Mouse (Mus musculus): ENCODE data around the gene Il25.
"Not testable (repeated sequence)": the region's sequence is repeated elsewhere in the genome, so short reads cannot be mapped to it uniquely, and the experiment has no call there.

The Il25 gene

DNA sequence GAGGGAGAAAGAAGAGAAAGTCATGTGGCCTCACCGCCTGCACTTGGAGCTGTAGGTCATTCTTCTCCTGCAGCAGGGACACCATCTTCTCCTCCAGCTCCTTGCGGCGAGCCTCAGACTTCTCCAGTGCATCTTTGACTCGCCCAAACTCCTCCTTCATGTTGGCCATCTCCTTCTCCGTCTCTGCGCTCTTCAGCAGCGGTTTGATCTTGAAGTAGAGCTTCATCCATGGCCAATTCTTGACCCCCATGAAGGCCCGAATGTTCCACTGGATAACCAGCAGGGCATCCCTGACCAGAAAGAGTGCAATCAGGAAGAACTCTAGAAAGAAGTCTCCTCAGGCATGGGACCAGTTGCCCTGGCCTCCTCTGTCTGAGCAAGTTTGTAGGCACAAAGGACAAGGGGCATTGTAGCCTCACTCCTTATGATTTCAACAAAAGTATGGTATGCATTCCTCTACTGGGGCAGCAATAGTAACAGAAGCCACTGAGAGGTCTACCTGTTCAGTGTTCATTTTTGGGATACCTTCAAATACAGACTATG, 21.2 kb downstream of the Il25 start:
- no peak for DNase-seq (ENCODE audit: low read depth, low spot score)

DNA sequence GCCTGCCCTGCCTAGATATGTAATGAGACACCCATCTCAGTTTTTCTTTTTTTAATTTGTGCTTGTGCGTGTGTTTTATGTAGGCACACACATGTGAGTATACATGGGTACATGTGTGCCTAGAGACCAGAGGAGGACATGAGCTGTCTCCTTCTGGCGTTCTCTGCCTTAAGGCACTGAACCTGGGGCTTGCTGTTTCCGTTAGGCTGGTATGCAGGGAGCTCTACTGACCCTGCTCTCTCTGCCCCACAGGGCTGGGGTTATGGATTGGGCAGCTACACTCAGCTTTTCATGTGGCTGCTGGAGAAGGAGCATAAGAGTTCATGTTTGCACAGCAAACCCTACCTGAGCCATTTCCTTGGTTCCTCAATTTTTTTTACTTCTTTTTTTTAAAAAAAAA, 22.0 kb downstream of the Il25 start:
- no peak for DNase-seq (ENCODE audit: low read depth, low spot score)

DNA sequence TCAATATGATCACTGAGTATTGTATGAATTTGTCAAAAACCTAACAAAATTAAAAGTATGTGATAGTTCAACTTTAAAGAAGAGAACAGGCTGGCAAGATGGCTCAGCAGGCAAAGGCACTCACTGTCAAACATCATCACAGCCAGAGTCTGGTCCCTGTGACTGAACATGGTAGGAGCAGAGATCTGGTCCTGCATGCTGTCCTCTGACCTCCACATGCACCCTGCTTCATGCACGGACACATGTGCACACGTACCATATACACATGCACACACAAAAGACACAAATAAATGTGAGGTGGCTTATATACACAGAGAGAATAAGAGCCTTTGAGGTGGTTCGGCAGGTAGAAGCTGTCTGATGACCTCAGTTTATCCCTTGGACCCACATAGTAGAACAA, 23.0 kb downstream of the Il25 start:
- no peak for DNase-seq (ENCODE audit: low read depth, low spot score)

DNA sequence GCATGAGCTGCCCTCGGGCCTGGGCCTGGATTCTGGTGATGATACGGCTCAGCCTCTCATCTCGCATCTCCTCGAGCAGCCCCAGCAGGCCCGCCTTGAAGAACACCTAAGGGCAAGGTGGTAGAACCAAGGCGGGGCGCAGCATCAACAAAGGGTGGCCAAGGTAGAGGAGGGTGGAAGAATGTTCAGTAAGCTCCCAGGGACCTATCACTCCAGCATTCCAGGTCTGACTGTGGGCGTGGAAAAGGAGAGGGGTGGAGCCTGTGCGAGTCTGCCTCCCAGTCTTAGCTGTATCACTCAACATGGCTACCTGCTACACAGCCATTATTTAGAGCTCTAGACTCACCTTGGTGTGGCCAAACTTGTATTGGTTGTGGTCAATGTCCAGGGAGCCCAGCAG, 24.0 kb downstream of the Il25 start:
- no peak for DNase-seq (ENCODE audit: low read depth, low spot score)

DNA sequence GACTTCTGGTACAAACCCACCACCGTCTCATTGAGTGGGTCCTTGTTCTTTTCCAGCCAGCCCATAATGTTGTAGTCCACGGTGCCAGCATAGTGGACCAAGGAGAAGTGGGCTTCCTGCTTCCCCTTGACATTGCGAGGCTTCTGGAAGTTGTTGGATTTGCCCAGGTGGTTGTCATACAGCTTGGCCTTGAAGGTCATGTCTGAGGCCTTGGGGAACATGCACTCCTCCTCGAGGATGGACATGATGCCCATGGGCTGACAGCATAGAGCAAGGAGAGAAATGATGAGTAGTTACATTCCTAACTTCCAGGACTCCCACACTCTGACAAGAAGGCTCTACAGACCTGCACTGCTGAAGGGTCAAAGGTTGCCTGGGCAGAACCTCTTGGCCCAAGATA, 26.0 kb downstream of the Il25 start:
- no peak for DNase-seq (ENCODE audit: low read depth, low spot score)

DNA sequence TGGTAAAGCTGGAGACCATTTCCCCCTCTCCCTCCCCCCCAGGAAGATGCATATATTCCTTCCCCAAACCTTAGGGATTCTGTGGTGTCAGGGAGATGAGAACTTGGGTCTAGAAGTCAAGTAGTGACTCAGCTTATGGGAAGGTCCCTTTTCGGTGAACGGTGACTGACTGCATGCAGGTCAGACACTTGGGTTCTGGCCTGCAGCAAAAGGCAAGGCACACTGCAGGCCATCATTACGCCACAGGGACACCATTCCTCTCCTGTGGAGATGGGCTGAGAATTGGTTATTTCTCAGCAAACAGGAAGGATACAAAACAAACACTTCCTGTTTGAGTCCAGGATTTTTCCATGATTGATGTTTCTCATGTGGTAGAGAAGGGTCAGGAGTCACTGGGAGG, 26.7 kb downstream of the Il25 start:
- no peak for DNase-seq (ENCODE audit: low read depth, low spot score)

DNA sequence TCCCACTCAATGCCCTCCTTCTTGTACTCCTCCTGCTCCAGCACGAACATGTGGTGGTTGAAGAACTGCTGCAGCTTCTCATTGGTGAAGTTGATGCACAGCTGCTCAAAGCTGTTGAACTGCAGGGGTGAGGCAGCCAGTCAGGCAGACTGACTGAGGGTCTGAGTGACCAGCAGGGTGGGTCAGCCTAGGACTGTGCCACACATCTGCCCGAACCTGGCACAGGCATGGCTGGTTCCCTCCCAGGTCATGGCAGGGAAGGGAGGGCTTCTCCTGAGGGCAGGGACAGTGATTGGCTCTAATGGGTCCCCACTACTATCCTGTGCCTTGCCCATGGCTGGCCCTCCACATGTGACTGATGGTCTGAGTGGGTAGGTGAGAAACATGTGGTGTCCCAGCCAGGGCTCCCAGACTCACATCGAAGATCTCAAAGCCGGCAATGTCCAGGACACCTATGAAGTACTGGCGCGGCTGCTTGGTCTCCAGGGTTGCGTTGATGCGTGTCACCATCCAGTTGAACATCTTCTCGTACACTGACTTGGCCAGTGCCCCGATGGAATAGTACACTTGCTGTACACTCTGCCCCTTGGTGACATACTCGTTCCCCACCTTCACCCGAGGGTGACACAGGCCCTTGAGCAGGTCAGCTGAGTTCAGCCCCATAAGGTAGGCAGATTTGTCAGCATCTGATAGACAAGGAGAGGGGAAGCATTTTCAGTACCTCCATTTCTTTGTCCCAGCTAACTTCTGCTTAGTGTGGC, 27.5 kb downstream of the Il25 start:
- DNase-seq (ENCODE audit: low read depth, low spot score) = not testable (repeated sequence)

DNA sequence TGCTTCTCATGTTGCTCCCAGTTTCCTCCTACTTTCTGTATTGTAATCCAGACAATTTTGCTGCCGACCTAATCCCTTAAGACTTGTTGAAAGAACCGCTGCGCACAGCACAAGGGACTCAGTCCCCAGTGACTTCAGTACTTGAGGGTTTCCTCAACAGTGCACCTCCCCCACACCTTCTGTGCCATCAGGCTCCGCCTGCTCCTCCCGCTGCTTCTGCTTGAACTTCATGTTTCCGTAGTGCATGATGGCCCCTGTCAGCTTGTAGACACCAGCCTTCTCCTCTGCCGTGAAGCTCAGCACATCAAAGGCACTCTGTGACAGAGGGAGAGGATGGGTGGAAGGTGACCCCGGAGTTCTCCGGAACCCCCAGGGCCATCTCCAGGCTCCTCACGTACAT, 28.3 kb downstream of the Il25 start:
- DNase-seq (ENCODE audit: low read depth, low spot score) = no peak

DNA sequence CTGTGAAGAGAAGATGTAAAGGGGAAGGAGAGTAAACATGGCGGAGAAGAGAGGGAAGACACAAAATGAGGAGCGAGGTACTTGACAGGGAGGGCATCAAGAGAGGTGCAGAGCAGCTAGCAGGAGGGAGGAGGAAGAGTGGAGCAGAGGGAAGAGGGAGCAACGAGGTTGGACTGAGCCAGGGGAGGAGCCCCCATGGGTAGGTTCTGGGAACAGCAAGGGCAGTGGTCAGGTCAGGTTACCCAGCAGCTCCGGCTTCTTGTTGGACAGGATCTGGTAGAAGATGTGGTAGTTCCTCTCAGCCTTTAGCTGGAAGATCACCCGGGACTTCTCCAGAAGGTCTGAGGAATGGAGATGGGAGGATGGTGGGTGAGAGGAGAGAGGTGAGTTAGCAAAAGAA, 29.0 kb downstream of the Il25 start:
- DNase-seq (ENCODE audit: low read depth, low spot score) = no peak

DNA sequence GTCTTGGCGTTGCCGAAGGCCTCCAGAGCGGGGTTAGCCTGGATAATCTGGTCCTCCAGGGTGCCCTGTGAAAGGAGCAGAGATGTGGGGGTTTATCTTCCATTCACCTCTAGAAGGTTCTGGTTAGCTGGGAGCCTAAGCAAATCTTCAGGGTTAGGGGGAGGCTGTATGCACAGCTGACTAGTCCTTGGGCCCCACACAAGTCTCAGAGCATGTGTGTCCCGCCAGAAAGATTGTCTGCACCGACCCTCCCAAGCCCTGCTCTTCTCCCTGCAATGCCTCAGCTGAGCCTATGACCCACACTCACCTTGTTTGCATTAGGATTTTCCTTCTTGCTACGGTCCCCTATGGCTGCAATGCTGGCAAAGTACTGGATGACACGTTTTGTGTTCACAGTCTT, 30.2 kb downstream of the Il25 start:
- no peak for DNase-seq (ENCODE audit: low read depth, low spot score)

DNA sequence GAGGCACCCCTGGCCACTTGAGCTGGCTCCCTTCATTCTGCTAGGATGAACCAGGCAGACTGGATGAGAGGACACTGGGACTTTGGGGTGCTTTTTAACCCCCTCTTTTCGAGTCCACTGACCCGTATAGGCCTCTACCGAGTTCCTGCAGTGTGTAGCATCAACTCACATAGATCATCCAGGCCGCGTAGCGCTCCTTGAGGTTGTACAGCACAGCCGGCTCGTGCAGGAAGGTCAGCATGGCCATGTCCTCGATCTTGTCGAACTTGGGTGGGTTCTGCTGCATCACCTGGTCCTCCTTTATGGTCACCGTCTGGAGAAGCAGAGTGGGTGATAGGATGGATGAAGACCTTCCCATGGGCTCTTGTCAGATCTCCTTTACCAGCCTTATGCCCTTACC, 31.2 kb downstream of the Il25 start:
- DNase-seq (ENCODE audit: low read depth, low spot score) = no peak

DNA sequence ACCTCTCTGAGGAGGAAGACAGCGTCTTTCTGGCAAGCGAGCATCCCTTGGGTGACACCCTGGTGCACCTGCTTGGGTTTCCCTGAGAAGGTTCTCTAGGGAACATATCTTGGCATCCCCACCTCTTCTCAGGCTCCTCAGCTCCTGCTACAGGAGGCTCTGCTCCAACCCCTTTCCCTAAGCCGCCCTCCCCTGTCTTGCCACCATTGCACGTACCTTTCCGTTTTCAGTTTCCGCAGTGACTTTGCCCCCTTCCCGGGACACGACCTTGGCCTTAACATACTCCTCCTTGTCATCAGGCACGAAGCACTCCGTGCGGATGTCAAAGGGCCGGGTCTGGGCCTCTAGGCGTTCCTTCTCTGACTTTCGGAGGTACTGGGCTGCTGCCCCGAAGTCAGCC, 32.5 kb downstream of the Il25 start:
- no peak for DNase-seq (ENCODE audit: low read depth, low spot score)

DNA sequence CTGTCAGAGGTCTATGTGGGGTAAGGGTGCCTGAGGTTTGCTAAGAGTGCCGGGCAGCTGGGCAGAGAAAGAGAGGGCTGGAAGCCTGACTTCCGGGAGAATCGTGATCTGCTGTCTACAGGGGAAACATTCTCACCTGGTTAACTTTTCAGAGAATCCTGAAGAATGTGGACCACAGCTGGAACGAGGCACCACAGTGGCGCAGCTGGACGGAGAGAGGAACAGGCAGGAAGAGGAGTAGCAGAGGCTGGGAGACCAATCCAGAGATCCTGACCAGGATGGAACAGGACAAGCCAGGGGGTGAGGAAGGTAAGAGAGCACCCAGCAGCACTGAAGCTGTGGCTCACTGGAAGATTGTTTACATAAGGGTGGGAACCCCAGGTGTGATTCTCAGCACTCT, 33.1 kb downstream of the Il25 start:
- DNase-seq (ENCODE audit: low read depth, low spot score) = no peak

DNA sequence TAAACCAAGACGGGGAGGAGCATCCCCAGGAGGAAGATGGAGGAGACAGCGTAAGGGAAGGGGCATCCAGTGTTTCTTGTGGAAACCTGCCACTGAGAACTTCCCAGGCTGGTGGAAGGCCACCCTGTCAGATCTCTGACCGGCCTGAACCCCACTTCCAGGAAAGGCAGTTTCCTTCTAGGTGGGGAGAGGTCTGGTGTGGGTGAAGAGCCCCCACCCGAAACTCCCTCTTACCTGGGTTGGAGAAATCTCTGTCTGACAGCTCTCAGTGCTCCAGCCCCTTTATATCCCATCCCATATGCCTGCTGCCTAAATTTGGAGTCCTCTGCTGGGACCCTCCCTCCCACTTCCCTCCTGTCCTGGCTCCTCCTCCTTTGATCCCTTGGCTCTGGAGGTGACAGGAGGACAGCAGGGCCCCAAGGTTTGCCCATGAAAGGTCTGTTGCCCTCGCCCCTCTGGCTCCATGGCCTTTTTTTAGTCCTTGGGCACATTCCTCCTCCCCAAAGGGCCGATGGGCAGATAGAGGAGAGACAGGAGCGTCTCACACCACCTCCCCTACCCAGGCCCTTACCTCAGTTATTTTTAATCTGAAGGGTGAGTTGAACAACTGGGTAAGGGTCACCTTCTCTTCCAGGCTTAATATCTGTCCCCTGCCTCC, 34.0 kb downstream of the Il25 start, which contains the start of gene Myh6:
Myh6 (minus strand) TSS at position 608 of the 658 bp plus-strand sequence.
- DNase-seq (ENCODE audit: low read depth, low spot score) = no peak

DNA sequence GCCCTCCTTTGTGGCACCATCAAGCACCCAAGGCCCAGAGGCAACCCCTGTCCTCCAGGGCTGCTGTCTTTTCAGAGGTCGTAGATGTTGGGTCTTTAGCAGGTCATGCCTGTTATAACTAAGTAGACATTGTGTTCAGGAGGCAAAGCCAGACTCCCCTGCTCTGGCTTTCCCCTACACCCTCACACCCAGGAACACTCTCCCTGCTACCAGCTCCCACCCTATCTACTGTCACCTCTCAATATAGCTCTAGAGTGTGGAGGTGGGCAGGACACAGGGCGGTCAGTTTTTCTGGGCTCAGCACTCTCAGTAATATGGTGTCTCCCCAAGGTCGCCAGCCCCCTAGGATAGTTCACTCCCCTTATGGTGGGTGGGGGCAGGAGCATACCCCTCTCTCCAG, 35.4 kb downstream of the Il25 start:
- no peak for DNase-seq (ENCODE audit: low read depth, low spot score)

DNA sequence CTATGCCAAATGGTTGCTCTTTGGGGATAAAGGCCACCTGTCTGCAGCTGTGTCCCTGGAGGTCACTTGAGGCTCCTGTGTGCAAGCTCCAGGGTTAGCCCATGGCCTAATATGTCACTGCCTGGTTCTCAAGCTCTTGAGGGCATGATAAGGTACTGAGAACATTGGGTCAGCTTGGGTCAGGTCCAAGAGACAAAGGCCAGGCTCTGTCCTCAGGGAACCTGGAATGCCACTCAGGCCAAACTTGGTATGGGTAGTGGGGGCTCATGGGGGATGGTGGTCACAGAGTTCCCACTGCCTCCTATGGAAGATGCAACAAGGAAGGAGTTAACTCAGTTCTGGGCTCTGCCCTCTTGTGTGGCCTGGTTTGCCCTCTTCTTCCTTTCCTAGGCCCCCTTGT, 35.8 kb downstream of the Il25 start:
- no peak for DNase-seq (ENCODE audit: low read depth, low spot score)

DNA sequence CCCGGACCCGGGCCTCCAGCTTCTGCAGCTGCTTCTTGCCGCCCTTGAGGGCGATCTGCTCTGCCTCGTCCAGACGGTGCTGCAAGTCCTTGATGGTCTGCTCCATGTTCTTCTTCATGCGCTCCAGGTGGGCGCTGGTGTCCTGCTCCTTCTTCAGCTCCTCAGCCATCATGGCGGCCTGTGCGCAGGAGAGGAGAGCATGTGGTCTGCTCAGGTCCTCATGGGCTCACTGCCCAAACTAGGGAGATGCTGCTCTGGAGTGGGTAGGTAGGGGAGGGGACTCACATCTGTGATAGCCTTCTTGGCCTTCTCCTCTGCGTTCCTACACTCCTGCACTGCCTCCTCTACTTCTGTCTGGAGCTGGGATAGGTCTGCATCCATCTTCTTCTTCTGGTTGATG, 40.3 kb downstream of the Il25 start:
- not testable (repeated sequence) for DNase-seq (ENCODE audit: low read depth, low spot score)

DNA sequence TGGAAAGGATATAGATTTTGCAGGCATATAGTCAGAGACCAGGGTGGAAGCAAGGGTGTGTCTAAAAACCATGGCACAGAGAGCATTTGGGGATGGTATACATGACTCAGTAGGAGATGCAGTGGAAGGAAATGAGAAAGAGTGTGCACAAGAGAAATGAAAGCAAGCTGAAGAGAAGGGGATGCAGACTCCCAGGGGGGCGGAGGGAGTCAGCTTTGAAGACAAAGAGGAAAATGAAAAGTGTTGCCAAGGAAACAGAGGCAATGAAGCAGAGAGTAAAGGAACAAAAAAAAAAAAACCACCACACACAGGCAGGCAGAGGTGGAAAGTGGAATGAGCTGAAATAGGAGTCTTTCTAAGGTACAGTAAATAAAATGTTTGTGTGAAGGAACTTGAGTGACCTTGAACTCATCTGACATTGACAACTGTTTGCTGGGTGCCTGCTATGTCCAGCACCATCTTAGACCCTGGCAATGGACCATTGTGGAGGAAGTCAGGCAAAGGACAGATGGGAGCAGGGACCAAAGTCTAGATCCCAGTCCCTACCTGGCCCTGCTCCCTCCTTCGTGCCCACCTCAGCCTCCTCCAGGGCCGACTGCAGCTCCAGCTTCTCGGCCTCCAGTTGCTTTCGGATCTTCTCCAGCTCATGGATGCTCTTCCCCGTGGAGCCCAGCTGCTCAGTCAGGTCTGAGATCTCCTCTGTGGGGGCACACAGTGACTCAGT, 41.7 kb downstream of the Il25 start:
- DNase-seq (ENCODE audit: low read depth, low spot score) = no peak

DNA sequence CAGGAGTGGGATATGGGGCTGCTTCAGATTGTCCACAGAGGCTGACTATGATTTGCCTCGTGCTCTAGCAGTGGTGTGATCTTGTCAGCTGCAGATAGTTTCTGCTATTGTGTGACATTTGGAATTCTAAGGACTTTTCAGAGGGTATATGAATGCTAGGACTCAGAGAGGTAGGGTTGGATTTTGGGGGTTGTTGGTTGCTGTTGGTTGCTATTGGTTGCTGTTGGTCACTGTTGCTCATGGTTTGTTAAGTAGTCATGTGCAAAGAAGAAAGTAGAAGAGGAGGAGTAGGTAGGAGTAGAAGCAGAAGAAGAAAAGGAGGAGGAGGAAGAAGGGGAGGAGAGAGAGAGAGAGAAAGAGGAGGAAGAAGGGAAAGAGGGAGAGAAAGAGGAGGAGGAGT, 44.1 kb downstream of the Il25 start, which contains the start of gene Gm17428:
Gm17428 (plus strand) TSS at position 301 of the 400 bp plus-strand sequence.
- DNase-seq (ENCODE audit: low read depth, low spot score) = no peak

DNA sequence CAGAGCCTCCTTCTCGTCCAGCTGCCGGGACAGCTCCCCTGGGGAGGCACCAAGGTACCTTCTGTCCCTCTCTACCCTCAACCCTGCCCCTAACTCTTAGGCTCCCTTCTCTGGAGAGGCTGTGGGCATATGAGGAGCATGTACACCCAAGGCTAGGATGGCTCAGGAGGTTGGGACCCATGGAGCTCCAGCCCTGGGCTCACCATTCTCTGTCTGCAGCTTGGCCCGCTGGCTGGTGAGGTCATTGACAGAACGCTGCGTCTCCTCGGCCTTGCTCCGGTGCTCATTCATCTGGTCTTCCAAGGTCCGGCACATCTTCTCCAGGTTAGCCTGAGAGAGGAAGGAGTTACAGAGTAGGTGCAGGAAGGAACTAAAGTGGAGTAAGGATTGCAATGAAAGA, 46.2 kb downstream of the Il25 start:
- no peak for DNase-seq (ENCODE audit: low read depth, low spot score)

DNA sequence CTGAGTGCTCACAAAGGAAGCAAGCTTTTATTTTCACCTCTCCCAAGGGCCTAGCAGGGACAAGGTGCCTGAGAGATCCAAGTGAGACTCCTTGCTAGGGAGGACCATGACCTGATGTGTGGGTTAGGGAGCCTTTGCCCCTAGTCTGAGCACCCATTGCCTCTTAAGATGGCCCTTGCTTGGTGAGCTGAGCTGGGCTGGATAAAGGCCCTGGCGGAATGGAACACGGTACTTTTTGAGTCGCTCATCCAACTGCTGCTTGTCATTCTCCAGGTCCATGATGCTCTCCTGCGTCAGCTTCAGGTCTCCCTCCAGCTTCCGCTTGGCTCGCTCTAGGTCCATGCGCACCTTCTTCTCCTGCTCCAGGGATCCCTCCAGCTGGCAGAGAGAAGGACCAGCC, 49.4 kb downstream of the Il25 start:
- DNase-seq (ENCODE audit: low read depth, low spot score) = no peak

Data from embryo, embryonic 11.5 days (tissue).